Mouse (Mus musculus): Measurements from ENCODE around the gene Ntrk3.
A peak's percentile ranks its signal among the peaks of the same experiment; 100 is the strongest.

Ntrk3 gene

GRCm38 (mm10) chr7:78621115-78621514 is 116.7 kb downstream of the Ntrk3 start:
- no peak for DNase-seq (ENCODE audit: low spot score)

GRCm38 (mm10) chr7:78619818-78620577 is 117.8 kb downstream of the Ntrk3 start:
- DNase-seq (ENCODE audit: low spot score), result no peak

- no peak for DNase-seq (ENCODE audit: low spot score)
These were observed 132.2 kb downstream of the Ntrk3 start for GRCm38 (mm10) chr7:78605538-78606130.

DNA sequence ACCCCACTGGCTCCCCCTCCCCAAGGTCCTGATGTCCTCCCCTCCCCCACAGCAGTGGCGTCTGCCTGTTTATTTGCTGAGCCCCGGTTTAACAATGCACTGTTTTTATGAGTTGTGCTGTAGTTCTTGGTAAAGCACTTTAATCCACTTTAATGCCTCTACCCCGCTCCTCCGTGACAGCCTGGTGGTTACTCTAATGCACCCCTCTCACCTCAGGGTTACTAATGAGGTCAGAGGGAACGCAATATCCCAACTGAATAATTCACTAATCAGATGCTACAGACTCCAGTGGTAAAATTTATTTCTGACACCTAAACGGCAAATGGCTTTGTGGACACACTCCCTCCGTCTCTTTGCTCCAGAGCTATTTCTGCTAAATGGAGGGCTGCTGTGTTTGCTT is 133.9 kb downstream of the Ntrk3 start:
- DNase-seq (ENCODE audit: low spot score), result no peak

GRCm38 (mm10) chr7:78601851-78602250 is 136.0 kb downstream of the Ntrk3 start:
- no peak for DNase-seq (ENCODE audit: low spot score)

DNA sequence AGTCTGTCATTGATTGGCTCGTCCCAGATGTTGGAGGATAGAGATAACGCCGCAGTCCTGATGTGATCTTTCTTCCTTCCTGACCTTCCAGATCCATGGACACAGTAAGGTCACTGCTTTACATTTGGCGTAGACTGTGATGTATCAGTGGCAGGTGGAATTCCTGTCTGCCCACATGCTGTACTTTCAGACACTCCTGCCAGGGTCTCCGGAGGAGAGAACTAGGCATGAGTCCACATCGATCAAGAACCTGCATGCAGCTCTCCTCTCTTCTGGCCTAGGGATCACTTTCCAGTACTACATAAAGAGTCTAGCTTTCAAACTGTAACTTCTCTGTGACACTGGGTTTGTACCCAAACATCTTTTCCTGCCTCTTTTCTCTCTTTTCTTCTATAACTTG is 136.9 kb downstream of the Ntrk3 start:
- no peak for DNase-seq (ENCODE audit: low spot score)

- no peak for DNase-seq (ENCODE audit: low spot score)
These were observed 137.7 kb downstream of the Ntrk3 start for GRCm38 (mm10) chr7:78599941-78600677.

- no peak for DNase-seq (ENCODE audit: low spot score)
These were observed 139.7 kb downstream of the Ntrk3 start for GRCm38 (mm10) chr7:78598147-78598546.

GRCm38 (mm10) chr7:78597251-78598129 is 140.3 kb downstream of the Ntrk3 start:
- DNase-seq (ENCODE audit: low spot score), result no peak

DNA sequence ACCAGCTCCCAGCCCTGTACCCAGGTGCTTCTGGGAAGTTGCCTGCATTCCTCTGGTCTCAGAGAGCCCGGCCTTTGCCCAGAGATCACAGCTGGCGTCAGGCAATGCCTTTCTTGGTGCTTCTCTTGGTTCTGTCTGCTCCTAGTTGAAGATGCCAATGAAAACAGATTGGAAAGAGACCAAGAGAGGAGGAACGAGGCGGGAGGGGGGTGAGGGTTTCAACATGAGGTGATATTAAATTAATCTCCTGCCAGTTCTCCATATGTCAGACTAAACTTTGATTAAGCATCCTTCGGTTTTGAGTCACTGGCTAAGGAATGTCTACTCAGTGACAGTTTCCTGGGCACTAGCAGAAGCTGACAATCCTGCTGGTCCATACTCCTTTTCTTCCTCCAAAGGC is 141.3 kb downstream of the Ntrk3 start:
- no peak for DNase-seq (ENCODE audit: low spot score)

DNA sequence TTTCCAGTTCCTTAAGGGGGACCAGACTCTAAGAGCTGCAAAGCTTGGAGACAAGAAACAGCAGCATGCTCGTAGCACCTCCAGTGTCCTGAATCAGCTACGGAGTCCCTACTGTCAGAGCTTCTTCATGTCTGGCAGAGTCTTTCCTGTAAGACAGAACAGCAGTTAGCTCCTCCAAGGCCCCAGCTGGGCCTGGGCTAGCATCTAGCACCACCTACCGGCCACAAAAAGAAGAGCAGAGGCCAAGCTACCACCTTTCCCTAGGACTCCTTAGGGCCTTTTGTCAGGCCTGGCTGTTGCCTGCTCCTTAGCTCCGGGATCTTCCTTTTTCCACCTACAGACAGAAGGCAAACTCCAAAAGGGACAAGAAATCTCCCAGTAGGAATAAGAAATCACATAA is 141.9 kb downstream of the Ntrk3 start:
- DNase-seq (ENCODE audit: low spot score), result peak; percentile 7

DNA sequence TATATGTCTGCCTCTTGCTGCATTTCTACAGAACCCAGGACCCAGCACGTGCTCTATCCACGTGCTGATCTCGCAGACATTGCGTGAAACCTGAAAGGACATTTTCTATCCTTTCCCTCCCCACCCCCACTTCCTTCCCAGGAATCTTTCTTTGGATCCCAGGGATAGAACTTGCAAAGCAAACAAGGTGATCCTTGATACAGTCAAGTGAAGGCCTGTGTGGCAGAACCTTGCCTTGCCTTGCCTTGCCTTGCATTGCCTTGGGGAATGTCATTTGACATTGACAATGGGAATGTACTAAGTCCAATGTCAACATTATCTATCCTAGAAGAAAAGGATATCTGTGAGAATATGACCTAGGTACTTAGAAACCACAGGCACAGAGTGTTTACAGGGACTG is 144.9 kb downstream of the Ntrk3 start:
- DNase-seq (ENCODE audit: low spot score), result no peak

GRCm38 (mm10) chr7:78592172-78592571 is 145.6 kb downstream of the Ntrk3 start:
- no peak for DNase-seq (ENCODE audit: low spot score)

- no peak for DNase-seq (ENCODE audit: low spot score)
These were observed 148.0 kb downstream of the Ntrk3 start for GRCm38 (mm10) chr7:78589766-78590165.

GRCm38 (mm10) chr7:78586800-78587199 is 151.0 kb downstream of the Ntrk3 start:
- DNase-seq (ENCODE audit: low spot score), result no peak

GRCm38 (mm10) chr7:78585960-78586359 is 151.9 kb downstream of the Ntrk3 start:
- DNase-seq (ENCODE audit: low spot score), result no peak

DNA sequence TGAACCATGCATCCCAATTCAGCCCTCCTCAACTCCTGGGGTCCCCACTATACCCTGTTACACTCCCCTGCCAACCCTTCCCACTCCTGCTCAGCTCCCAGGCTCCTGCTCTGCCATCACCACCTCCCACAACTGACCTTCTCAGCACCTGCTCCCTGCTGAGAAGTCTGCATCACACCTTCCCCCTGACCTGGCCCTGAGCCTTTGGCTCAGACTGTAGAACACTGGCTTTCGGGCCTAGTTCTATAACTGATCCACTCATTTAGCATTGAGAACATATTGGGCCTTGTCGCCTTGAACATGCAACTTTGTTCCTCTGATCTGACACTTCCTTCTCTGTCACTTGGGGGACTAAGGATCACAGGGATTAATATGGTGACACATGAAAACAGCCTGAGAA is 152.9 kb downstream of the Ntrk3 start:
- no peak for DNase-seq (ENCODE audit: low spot score)

- no peak for DNase-seq (ENCODE audit: low spot score)
These were observed 153.3 kb downstream of the Ntrk3 start for GRCm38 (mm10) chr7:78584499-78584898.

DNA sequence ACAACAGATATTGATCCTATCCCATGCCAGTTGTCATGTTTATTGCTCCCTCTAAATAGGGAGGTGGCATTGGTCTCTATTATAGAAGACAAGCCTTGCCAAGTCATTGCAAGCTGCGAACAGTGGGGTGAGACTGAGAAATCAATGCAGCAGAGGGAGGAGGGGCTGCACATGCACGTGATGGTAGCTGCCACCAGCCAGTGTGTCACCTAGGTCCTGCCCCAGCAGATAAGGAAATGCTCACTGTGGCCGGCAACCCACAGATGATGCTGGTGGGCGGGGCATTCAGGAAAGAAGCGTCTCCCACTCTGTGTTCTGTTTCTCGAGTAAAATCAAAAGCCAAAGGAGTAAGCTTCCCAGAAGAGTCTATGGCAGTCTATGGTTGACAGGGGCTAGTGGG is 154.1 kb downstream of the Ntrk3 start:
- no peak for DNase-seq (ENCODE audit: low spot score)

- no peak for DNase-seq (ENCODE audit: low spot score)
These were observed 156.5 kb downstream of the Ntrk3 start for GRCm38 (mm10) chr7:78581341-78581740.

DNA sequence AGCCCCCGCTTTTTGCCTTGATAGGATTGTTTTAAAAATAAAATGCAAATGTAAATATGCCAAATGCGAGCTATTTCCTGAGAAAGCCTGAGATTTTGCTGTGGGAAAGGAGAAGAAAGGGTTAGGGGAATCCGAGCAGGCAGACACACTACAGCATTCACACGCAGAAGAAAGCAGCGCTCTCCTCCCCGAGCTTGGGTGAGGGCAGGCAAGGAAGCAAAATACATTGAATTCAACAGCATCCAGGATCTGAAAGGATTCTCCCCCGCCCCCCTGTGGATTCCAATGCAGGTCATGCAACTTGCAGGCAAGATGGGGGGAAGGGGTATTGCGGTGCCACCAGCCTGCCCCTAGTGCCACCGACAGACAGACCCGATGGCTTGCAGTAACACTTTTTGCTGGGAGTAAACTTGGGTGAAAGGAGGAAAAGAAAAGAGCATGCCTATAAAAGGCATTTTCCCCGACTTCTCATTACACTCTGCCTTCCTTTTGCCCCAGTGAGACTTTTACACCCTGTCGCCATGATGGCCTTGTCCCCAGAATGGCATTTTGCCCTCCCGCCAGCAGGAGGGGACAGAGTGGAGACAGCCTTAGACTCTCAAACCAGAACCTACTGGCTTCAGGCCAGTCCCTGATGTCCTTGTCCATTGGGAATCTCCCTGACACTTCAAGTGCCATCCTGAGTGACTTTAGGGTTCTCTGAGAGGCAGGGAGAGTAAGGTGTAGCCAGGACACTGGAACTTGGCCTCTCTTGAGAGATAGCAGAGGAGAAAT is 158.2 kb downstream of the Ntrk3 start:
- DNase-seq (ENCODE audit: low spot score), result no peak
